Mouse (Mus musculus) adrenal gland, adult 8-10 months (tissue): ENCODE measurements around the gene Tmem254b. TPM values are rescaled to one million over a fixed set of nuclear protein-coding genes. Genes with fewer than 3 reads are reported as not detected.
"Not testable (repeated sequence)": the region's sequence is repeated elsewhere in the genome, so short reads cannot be mapped to it uniquely, and the experiment has no call there.

Experiments used
- DNase-seq: peaks from one replicate; pipeline ENCODE4 v3.0.0; 2022
- total RNA-seq, 4 experiments: library from RNA; stranded (reverse); gene quantifications; 2 replicates each; pipeline ENCODE4 v1.2.4; 2022

Tmem254b gene
- total RNA-seq, result 10 to 100 TPM in 1 of 4 experiments, 1 to 10 TPM in 3; 3.5 to 14.2 (median 7.8) TPM

DNA sequence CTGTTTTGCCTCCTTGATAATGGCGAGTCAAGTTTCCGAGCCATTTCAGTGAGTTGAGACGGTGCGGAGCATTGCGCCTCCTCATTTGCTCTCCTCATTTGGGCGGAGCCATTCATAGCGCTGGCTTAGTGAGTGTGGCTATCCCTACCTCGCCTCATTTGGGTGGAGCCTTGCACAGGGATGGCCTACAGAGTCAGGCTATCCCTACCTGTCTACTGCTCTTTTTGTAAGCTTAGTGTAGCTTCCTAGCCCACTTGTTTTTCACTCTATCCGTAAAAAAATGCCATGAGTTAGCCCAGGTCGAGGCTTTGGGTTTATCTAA, at the start of gene Tmem254b:
Tmem254b (minus strand) TSS at position 116 of the 322 bp plus-strand sequence.
- not testable (repeated sequence) for DNase-seq

DNA sequence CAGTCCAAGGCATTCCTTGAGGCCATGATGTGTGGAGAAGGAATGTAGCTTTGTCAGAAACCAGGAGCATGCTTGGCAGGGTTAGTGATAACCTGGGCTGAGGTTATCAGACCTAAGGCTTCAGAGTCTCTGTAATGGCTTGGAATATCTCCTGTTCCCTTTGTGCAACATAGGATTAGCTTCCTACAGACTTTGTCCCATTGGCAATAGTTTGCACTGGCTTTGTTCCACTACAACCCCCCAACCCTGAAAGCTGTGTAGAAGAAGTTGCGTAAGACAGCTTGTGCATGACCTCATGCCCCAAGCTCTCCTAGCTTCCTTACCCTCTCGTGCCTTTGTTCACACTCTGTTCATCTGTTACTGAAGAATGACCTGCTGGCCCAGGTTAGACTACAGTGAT, 30.3 kb upstream of the Tmem254b start:
- DNase-seq, result not testable (repeated sequence)

DNA sequence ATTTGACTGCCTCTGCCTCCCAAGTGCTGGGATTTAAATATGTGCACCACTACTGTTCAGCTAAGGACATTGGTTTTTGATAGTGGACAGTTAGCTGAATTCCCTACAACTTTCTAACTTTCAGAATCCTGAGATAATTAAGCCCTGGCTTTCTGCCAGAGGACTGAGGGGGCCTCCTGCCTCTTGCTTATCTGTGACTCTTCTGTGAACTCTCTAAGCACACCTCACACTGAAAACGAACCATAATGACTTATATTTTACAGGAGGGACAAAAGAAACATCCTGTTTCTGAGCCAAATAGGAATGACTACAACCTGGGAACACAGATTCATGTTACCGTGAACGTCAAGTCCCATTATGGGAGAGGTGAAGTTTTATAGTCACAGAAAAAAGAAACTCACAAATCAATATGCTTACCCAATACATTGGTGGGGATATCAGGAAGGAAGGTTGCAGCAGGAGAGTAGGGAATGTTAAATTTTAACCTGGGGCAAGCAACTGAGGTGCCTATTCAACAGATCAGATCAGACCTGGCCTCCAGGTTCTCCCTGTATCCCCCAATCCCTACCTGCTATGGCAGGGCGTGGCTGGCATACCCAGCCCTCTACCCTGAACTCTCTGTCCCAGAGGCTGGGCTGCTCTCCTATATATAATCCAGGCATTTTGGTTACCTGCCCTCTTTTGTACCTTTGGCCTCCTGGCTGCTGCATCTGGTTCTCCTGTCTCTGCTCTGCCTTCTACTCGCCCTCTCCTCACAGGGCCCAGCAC, 9.6 kb upstream of the Tmem254b start:
- not testable (repeated sequence) for DNase-seq

DNA sequence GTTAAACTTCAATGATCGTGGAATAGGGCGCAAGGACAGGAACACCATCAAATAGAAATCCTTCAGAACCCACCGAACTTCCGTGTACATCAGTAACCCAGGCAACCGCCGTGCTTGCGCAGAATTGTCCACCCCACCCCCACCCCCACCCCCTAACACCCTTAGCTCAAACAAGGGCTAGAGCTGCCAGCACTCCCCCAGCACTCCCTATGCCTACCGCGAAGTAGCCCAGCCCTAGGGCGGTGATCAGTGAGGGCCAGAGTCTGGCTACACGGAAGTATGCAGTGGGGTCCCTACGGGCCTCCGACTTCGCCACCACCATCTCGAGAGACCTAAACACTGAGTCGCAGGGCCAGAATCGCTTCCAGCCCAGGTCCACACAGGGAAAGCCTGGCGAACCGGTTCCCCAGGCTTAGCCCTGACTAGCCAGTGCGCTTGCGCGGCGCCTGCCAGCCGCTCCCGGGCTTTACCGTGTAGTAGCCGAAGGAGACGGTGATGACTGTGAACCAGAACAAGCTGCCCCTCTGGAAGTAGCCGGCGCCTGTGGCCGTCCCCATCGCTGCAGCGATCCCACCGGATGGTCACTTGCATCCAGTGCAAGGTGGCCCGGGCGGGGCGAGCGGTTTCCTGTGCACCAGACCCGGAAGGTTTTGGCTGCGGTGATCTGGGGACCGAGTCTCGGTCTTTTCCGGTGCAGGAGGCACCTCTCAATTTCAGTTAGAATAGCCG, 480 bp downstream of the Tmem254b start:
- DNase-seq, result not testable (repeated sequence)

DNA sequence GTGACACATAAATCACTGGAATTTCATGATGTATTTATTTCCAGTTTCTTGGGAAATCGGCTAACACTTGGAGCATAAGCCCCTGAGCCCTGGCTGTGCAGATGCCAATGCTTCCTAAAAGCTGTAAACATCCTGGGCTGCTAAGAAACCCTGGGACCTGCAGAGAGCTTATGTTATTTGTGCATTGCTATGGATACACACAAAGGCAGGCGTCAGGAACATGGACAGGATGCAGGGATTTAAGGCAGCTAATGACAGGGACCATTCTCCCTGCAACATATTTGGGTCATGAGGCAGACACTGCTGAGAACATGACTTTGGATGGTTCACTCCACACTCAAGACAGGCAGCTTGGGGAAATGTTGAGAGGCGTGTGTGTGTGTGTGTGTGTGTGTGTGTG, 9.0 kb downstream of the Tmem254b start:
- not testable (repeated sequence) for DNase-seq

DNA sequence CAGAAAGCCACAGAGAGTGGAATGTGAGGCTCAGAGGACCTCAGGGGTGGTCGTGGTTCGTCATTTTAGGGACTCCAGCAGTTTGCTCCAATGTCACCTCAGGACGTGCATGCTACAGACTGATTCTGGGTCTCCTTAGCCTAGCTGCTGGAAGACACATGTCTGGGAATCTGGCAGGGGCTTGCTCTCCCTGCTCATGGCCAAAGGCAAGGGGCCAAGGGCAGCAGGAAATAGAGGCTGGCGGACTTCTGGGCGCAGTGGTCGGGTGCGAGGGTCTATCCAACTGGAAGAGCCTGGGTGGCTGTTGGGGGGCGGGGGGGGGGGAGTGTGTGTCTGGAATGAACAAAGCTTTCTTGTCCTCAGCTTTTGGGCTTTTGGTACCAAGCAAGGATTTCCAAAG, 18.5 kb downstream of the Tmem254b start:
- DNase-seq, result not testable (repeated sequence)

DNA sequence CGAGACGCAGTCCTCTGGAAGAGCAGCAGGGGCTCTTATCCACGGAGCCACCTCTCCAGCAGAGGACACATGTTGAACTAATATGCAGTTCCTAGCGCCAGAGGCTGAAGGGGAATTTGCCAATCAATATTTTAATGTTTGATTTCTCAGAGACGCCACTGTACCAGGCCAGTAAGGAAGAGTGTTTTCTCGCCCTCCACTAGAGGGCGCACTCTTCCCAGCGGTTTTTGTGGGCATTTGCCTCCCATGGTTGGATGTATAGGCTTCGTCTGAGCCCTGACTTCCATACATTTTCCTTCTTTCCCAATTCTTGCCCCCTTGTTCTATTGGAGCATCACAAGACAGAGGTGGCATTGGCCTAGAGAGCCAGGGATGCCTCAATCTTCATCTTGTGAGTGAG, 20.2 kb downstream of the Tmem254b start:
- not testable (repeated sequence) for DNase-seq

DNA sequence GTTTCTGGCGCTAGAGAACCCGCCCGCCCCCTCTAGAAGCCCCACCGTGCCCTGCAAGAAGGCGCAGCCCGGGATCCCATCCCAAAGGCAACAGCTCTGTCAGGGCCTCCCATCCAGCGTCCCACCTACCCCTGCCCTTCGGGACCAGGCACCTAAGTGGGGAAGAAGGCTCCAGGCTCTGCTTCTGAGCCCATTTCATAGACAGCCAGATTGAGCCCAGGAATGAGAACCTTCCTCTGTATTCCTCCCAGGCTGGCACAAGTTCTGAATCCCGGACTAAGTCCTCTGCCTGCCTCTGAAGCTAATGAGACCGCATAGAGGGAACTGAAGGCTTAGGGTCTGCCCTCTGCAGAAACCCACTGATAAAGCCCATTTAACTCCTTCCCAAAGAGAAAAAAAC, 24.5 kb downstream of the Tmem254b start, which contains the start of gene Plac9b:
Plac9b (minus strand) TSS at position 101 of the 400 bp plus-strand sequence.
- not testable (repeated sequence) for DNase-seq

DNA sequence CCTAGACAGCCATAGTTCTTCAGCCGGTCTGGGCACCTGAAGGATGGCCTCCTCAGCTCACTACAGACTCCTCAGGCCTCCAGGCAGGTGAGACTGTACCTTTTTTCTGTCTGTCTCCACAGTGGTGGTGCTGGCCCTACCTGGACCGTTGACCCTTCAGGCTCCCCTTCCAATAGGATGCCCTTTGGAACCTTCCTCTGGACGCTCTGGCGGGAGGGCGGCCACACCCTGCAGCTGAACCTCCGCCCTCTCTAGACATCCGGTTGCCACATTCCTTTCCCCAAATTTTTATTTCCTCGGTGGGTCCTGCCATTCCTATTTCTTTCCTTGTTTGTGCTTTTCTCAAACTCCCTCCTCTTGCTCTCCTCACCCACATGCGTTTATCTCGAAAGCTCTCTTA, 25.2 kb downstream of the Tmem254b start:
- not testable (repeated sequence) for DNase-seq

DNA sequence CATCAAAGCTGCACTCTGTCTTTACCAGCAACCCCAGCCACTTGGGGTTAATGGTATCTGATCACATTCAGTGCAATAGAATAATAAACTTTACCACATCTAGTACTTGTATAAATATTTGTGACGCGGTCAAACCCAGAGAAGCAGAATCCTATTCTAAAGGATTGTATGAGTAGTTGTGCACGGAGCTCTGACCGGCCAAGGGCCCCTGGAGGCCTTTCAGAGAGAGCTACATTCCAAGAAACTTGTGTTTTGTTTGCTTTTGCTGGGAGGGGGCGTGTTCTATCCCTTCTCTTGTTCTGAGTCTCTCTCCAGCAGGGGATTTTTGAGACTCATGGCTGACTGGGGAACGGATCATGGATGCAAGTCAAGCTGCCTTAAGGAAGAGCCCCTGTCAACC, 31.8 kb downstream of the Tmem254b start:
- not testable (repeated sequence) for DNase-seq

DNA sequence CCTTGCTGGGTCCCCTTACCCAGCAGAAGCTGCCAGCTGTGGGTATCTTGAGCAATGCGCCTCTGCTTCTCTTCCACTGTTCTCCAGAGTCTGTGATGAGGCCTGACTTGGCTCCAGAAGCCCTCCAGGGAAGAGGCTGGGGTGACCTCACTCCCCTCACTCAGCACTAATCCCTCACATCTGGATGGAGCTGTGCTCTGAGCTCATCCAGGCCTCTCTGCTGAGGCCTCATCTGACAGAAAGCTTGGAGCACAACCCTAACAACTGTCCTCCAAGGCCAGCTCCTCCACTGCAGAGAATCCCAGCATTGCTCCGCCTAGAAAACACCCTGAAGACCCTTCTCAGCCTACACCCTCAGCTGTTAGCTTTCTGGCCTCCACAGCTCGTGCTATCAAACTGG, 32.9 kb downstream of the Tmem254b start:
- not testable (repeated sequence) for DNase-seq

DNA sequence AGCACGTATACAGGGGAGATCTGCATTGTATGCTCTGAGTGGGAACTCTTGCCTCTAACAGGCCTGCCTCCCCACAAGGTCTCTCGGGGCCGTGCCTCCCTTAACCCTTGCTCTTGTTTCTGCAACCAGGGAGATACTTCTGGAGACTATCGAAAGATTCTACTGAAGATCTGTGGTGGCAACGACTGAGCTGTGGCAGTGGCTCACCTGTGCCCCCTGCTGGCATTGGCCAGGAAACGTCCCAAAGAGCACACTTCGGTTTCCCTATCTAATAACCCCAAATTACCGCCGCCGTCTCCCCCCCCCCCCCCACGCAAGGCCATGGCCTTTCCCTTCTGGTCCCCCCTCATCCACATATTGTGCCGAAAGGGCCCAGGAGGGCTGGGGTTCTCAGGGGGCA, 41.6 kb downstream of the Tmem254b start:
- DNase-seq, result not testable (repeated sequence)

DNA sequence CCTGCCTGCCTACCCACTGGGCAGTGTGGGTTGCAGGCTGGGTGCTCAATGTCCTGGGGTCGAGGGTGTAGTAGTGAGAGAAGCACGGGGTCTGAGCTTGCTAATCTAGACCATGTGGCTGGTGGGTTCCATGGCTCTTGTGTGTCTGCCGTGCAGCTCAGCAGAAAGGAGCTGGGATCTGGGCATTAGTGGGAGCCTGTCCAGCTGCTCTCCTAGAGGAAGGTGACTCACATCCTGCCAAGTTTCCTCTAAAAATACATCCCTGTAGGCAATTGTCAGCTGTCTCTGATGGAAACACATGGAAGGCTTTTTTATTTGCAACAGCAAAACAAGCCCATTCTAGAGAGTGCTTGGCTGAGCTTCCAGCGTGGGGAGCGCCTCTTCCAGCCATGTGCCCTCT, 44.4 kb downstream of the Tmem254b start:
- not testable (repeated sequence) for DNase-seq

DNA sequence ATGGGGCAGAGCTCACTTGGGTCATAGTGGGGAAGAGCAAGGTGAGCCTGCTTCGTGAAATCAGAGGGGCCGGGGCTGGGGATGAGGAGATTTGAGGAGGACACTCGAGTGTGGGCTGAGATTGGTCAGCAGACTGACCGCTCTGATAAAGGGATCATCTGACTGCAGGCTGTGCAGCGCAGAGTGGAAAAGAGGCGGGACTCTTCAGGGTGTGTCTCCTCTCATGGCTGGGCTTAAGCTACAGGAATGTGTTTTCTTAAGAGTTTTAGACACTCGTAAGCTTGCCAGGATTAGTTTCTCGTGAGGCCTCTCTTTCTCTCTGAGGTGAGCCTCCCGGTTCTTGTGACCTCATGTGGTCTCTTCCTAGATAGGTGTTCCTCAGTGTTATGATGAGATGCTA, 45.7 kb downstream of the Tmem254b start:
- not testable (repeated sequence) for DNase-seq

DNA sequence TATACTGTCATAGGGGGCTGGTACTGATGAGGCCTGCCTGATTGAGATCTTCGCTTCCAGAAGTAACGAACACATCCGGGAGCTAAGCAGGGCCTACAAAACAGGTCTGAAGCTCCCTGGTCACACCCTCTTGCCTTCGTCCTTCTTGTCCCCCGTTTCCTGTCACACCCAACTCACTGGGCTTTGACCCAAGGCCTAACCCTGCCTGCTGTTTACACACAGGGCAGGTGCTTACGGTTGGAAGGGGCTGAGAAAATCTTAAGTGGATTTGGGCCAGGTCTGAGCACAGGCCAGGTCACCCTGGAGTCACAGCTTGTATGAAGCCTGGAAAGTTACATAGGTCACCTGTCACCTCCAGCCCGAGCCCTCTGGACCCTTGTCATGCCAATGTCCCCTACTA, 50.8 kb downstream of the Tmem254b start:
- DNase-seq, result not testable (repeated sequence)

Other genes with a start within 250 kb of the Tmem254b start
- gene Duxbl1, start 228.5 kb downstream of the Tmem254b start, total RNA-seq, result under 1 TPM in 1 of 4 experiments, not detected in 3; 0.62 TPM
- 10 to 100 TPM in 3 of 4 experiments, 1 to 10 TPM in 1; 7.3 to 20.4 (median 17.7) TPM for gene Gm9780, start 164.3 kb downstream of the Tmem254b start, total RNA-seq
- 10 to 100 TPM in 3 of 4 experiments, 1 to 10 TPM in 1; 8.7 to 18.2 (median 12.9) TPM for gene Tmem254c, start 139.7 kb downstream of the Tmem254b start, total RNA-seq
- gene Cphx2, start 125.5 kb downstream of the Tmem254b start, total RNA-seq, result not detected
- not detected for gene Cphx3, start 124.7 kb downstream of the Tmem254b start, total RNA-seq
- under 1 TPM in 3 of 4 experiments, not detected in 1; 0.26 to 0.86 (median 0.70) TPM for gene Duxbl2, start 88.7 kb downstream of the Tmem254b start, total RNA-seq
- gene Plac9b, start 24.6 kb downstream of the Tmem254b start, total RNA-seq, result 10 to 100 TPM; 37.8 to 52.7 (median 49.5) TPM
- gene Duxbl3, start 50.9 kb upstream of the Tmem254b start, total RNA-seq, result under 1 TPM in 1 of 4 experiments, not detected in 3; 0.81 TPM